Mouse (Mus musculus): ENCODE measurements around the gene Trio.

Trio gene

DNA sequence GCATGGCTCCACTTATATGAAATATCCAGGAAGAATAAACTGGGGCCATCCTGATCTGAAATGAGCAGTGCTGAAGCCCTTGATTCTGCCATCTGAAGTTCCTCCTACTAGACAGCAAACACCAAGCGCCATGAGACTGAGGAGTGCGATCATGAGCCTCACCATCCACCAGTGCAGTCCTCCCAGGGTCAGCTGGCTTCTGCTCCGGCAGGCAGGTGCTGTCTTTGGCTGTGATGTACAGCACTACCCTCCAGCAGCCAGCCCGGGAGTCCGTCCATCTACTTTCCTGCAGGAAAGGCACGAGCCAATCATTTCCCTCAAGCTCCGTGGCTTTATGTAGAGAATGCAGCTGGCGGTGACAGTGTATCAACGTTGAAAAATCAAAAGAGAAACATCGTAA lies 10.0 kb upstream of the Trio start:
- DNase-seq, result no peak

DNA sequence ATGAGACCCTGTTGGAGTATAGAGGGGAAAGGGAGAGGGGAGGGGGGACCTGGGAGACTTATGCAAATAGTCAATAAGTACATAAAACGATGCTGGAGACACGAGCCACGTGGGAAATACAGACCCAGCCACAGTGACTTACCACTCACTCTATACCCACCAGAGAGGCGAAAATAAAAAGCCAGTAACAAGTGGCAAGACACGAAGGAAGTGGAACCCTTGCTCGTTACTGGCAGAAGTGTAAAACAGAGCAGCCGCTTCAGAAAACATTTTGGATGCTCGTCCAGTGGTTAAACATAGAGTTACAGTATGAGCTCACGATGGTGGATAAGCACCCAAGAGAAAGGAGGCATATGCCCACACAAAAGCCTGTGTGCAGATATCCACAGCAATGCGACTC lies 9.0 kb upstream of the Trio start:
- no peak for DNase-seq

DNA sequence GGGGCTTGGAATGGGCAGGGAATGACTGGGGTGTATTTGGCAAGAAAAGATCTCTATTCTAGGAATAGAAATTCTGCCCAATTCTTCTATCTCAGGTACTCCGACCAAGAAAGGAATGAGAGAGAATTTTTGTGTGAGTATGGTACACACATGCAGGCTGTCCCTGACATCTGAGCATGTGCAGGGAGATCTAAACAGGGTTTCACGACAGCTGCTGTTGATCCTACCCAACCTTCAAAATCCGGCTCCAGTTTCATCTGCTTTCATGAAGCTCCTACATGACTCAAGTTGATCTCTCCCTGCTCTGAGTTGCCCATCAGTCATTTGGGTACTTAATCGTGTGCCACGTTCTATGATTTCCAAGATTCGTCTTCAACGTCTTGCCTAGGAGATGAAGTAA lies 3.7 kb upstream of the Trio start:
- no peak for DNase-seq

DNA sequence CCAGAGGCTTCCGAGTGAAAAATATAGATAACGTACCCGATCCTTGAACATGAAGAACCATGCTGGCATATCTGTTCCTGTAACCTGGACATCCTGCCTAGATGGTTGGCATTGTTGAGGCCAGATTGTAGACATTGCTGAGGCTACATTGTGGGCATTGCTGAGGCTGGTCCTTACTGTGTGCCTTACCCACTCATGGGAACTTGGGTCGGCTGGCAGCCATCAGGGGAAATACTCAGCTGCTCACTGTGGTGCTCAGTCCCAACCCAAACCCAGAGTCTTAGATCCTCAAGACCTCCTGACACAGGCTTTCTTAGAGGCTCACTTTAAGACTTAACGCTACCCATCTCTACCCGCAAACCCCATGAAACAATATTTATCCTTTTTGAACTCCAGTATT lies 2.9 kb upstream of the Trio start:
- no peak for DNase-seq

DNA sequence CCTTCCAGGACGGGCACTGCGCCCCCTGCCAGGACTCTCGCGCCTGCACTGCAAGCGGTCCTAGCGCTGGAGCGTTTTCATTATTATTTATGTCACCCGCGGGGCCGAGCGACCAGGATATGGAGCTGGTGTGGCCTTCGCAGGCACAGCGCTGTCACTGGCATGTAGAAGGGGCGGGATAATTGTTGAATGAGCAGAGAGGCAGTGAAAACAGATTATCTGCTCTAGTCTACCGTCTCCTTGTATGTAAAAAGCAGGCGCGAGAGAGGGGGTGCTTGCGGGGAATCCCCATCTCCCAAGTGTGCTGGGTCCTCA lies 476 bp upstream of the Trio start:
- no peak for DNase-seq

DNA sequence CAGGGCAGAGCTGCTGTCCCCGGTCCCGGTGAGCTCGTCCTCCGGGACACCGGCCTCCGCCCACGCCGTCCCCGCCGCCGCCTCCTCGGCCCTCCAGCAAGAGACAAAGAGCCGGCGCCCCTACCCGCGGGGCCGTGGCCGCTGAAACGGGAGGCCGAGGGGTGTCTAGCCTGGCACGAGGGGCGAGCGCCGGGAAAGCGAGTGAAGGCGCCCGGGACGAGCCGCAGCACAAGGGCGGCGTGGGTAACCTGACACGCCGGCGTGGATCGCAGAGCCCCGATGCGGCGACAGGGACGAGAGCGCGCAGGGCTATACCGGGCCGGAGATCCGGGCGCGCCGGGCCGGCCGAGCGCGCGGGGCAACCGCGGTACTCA lies 696 bp downstream of the Trio start:
- peak; percentile 5 to 12 for DNase-seq

DNA sequence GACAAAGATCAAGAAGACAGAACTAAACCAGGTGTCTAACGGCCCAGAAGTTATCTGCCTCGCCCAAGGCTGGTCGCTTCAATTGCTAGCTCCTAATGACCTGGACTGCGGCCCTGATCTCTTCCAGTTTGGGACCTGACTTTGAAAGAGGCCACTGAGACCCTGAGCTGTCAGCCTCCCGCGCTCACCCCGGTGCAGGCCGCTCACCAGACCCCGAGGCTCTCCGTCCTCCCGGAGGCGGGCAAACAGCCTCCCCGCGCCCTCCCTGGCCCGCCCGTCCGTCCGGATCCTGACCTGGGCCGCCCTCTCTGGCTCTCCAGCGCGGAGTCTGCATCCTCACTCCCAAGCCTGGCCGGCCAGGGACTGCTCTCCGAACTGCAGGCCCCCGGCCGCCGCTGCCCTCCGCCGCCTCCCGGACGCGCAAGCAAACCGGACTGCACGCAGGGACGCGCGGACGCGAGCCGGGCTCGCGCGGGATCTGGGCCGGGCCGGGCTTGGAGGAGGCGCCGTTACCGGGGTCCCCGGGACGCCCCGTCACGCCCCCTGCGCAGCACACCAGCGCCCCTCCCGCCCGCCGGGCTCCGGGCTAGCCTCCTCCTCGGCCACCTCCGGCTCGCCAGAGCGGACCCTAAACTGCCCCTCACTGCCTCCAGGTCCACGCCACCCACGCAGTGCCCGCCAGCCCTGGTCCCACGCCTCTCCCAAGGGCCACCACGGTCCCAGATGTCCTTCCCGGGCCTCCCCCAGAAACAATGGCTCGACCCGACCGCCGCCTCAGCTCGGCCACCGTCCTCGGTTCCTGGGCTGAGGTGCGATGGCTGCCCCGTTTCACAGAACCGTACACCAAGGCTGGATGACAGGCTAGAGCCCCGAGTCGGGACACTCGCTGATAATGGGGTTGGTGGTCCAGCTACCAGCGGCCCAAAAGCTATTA lies 1.4 kb downstream of the Trio start:
- DNase-seq, result peak; percentile 10 to 19

DNA sequence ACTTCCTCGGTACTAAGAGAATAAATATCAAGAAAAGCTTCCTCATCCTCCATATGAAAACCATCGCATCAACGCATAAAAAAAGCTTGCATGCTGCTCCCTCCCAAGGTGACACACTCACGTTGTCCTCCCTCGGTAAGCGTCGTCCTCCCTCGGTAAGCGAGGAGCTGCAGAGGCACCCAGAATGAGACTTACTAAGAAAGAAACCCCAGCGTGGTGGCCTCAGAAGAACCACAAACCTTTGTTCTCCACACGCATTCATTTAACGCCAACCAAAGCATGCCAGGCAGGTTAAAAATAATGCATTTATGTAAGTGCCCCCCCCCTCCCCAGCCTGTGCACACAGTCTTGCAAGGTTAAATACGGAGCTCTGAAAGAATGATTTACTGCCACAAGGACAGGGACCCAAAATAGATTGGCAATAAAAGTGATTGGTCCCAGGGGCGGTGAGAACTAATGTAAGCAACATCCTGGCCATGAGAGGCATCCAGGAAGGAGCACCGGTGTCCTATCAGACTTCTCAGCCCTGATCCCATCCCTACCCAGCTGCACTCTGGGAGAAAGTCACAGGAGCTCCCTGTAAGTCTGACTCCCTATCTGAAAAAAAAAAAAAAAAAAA lies 3.9 kb downstream of the Trio start:
- DNase-seq, result no peak

DNA sequence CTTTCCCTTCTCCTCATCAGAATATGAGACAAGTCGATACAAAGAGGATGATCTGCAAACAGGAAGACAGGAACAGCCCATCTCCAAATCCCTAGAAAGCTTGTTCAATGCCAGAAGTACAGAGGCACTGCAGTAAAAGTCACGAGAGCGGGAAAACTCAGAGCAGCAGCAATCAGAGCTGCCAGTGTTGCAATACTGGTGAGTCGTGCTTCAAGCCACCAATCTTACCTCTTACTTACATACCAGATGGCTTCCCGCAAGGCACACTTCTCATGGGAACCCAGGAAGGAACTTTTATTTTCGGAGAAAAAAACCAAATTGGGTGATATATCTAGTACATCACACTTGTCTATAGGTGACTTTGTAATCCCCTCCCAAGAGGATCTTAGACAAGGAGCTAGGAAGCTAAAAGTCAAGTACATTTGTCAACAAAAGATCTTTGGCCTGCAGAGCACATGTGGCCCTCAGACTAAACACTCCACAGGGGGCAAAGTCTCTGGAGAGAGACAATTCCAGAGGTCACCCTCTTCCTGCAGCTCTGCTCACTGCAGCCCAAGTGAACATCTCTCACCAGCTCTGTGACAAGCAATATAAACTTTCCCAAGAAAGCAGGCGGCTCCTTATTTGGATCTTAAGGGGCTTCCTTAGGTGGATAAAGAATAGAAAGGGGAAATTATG lies 6.1 kb downstream of the Trio start:
- no peak for DNase-seq

DNA sequence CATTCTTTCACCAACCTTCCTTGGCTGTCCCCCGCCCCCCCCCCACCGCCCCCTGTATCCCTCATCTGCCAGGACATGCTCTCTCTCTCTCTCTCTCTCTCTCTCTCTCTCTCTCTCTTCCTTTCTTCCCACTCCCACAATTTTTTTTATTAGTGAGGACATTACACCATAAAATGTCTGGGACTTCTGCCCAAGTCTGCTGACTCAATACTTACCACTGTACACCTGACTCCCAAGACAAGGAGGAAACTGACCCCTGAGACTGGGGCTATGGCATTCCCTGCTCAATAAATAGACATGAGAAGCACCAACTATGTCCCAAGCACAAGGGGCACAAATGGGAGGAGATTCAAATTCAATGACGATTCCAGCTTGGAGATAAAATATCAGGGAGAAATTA lies 18.1 kb downstream of the Trio start:
- no peak for DNase-seq

DNA sequence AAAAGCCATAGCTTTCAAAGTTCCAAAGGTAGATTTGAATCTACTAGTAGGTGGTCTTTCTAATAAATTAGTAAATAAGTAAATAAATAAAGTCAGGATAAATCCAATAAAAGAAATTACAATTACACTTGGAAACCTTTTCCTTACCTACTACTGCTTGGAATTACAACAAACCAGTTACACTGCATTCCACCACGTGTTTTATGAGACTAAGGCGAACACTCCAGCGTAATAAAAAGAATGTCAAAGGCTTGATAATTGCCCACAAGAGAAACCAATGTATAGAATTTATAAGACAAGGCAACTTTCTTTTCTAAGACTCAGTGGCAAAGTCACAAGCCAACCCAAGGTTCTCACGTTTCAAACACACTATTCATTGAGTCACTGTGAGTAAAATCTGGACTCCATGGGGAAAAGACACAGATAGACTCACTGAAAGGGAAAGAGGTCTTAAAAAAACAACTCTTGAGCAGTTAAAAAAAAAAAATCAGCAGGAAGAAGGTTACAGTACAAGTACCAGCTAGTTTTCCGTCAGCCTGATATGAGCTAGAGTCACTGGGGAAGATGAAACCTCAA lies 21.4 kb downstream of the Trio start:
- no peak for DNase-seq

DNA sequence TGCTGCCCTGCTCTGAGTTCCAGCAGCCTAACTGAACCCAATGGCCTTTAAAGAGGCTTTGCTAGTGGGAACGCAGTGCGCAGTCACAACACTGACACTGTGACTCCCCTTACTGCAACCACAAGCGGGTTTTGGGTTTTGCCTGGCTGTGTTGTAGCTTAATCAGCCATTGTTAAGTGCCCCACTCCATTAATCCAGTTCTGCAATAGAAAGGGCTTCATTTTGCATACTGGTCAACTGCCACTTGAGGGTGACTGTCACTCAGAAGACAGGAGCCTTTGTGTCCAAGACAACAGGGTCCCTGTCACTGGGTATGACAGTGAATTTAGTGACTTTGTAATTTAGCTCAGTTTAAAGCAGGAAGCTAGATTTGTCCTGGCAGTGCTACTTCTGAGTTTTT lies 23.1 kb downstream of the Trio start:
- DNase-seq, result no peak

DNA sequence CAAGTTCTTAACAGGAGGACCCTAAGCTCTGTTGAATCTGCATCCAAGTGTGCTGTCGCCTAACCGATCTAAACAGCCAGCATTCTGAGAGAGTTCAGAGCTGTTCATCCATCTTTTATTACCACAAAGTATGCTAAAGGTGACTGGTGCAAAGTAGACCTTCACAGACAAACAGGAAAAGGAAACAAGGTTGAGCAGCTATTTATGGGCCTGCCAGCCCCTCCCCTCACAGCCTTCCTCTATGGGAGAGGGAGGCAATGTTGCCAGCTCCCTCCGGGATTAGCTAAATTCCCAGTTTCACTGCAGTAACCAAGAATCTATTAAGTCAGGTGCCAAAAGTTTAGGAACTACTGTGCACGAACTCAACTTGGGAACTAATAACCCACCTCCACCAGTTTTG lies 24.3 kb downstream of the Trio start:
- DNase-seq, result no peak

DNA sequence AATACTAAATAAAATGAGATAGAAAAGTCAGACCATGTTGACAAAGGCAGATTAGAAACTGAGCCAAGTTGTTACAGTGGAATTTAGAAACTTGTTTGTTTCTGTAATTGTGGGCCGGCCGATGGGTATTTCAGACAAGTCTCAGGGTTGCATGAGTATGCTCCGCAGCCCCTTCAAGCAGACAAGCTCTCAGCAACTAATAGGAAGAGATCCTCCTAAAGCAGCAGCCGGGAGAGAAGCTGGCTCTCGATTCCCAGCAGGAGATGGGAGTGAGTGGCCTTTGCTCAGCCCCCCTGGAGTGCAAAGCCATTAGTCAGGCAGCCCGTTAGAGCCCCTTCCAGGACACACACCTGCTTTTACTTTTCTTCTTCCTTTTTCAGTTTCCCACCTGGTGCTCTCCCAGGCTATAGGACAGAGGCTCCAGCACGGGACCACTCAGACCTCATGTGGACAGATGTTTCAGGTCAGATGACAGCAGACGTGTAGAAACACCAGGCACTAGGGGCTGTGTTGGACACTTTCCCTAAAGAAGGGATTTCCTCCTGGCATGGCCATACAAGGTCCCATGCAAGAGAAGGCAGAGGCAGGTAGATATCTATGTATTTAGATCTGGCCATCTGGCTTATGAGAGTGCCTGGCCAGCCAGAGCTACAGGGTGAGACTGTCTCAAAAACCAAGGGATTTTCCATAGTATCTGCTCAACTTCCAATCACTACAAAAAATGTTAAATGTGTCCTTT lies 26.9 kb downstream of the Trio start:
- DNase-seq, result no peak

DNA sequence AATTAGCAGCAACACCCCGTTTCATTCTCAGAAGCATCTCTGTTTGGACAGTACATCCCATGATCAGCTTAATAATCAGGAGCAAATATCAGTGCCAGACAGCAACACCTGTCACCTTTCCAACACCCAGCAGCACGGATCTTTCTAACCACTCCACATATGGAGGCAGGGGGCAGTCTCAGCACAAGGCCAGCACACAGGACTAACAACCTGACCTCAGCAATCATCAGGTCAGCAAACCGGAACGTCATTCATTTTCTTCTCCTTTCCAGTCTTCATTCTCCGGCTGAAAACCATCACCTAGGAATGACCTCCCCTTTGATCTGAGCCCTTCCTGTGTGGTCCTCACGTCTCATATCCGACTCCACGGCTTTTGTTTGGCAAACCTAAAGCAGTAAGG lies 27.7 kb downstream of the Trio start:
- DNase-seq, result no peak

DNA sequence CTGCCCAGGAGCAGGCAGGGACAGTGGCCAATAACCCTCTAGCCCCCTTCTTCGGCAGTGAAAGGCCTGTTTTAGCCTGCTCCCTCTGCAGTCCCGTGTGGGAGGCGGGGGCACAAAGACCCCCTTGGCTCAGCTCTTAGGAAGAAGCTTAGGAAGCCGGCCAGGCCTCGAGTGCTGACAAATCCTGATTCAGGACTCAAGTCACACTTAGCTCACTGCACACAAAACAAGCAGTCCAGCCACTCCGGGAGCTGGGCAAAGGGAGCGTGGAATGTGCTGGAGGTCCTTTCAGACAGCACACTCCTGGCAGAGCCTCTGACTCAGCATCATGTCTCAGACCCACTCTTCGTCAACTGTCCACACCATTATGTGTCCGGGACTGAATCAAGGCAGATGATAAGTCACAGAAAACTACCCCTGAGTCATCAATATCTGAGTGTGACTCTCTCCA lies 28.2 kb downstream of the Trio start:
- no peak for DNase-seq

DNA sequence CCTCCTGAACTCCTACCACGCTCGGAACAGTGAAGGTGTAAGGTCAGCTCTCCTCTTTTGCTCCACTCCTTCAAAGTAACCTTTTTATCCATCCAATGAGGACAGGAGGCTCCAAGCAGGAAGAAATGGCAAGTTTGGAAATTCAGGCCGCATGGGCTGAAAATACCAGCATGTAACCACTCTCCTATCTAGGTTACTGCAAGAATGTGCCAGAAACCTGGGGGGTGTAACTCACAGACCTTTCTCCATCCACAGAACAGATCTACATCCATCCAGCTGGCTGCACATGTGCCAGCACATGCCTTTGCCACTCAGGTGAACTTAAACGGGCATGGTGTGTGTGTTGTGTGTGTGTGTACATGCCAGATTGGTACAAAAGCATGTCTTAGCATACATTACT lies 28.9 kb downstream of the Trio start:
- DNase-seq, result no peak

DNA sequence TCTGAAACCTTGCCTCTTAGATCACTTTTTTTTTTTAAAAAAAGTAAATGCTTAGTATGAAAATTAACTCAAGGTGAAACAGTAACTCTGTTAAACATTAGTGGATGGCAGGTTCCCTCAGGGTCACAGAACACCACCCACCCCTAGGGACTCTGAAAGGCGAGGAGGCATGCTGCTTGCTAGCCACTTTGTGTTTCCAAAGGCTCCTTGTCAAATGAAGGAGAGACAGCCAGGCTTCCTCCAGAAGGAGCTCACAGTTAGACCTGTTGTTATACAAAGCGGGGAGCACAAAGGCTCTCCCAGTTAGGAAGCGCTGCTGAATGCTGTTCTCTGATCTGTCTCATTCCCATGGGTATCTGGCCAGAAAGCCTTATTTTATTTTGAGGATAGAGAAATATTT lies 30.2 kb downstream of the Trio start:
- DNase-seq, result no peak

DNA sequence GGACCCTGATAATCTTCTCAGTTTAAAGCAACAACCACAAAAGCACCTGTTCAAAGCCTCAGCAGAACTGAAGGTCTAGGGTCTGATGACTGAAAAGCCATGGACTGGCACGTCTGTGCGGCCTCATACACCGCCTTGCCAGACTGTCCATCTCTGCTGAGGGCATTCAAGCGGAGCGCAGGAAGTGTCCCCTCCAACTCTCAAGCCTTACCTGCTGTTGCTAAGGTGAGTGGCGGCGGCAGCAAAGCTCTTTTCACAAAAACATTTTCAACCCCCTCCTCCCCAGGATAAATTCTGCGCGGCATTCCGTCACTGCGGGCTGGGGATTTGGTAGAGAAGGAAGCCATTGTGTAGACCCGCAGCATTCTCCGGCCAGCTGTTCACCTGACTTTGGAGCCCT lies 30.8 kb downstream of the Trio start:
- DNase-seq, result no peak

DNA sequence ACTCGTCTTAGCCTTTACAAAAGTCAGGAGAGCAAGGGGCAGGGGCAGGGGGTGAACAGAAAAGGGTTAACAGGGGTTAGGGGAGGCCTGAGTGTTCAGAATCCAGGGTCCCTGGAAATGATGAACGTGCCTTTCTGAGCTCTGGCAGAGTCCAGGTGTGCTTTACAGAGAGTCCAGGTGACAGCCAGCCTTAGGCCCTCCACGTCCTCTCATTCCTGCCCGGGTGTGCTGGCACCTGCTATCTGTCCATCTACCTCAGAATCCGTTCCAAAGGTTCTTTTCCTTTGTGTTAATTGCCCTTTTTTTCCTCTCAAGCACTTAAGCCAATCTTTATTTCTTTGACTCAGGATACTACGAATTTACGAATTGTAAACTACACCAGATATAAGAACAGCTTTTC lies 32.1 kb downstream of the Trio start:
- no peak for DNase-seq

DNA sequence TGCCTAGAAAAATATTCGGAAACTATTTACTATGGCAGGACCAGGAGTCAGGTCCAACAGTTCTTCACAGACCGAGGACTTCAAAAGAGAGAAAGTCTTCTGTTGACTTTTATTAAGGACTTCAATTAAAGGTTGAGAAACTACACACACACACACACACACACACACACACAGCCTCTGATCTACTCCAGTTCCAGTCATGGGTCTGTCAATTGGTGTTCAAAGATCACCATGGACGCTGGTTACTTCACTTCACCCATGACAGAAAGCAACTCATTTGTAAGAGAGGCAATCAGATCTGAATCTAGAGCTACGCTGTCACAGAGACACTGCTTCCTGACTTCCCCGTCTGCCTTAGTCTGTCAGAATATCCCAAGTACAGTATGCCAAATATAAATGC lies 33.1 kb downstream of the Trio start:
- DNase-seq, result no peak

DNA sequence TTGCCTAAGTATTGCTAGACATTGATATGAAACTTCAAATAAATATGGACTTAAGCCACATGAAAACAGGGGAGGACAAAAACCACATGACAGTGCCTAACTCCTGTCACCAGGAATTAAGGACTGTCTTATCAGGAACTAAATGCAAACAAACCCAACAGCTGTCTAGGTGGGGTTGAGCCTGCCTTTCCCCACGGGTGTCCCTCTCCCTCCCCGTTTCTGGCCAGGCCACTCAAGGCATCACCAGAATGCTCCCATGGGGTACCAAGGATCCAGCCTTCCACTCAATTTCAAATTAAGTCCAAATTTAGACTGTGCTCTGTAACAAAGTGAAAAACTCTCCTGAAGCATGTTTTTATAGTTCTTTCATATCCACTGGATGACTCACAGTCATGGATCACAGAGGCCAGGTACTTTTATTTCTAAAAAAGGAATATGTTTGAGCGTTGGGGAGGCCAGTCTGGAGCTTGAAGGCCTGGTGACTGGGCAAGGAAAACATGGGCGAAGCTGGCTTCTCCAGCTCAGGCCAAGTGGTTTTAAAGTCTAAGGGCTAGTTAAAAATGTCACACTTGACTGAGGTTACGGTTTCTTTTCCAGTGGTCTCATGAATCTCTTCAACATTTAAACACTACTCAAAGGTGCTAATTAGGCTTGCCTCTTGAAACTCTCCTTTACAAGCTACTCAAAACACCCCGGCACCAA lies 33.6 kb downstream of the Trio start:
- DNase-seq, result no peak
